Mouse (Mus musculus) lung, postnatal 0 days (tissue): ENCODE results near the gene Defb5.

ENCODE experiments used
- CTCF ChIP-seq: IDR thresholded peaks from 2 replicates; pipeline ENCODE4 v1.5.1; 2016; ENCODE audit warnings: antibody characterized with exemption, mild to moderate bottlenecking
- EP300 ChIP-seq: IDR thresholded peaks from 2 replicates; pipeline ENCODE4 v1.6.1; 2016; ENCODE audit warnings: antibody characterized with exemption, mild to moderate bottlenecking, control low read depth

DNA sequence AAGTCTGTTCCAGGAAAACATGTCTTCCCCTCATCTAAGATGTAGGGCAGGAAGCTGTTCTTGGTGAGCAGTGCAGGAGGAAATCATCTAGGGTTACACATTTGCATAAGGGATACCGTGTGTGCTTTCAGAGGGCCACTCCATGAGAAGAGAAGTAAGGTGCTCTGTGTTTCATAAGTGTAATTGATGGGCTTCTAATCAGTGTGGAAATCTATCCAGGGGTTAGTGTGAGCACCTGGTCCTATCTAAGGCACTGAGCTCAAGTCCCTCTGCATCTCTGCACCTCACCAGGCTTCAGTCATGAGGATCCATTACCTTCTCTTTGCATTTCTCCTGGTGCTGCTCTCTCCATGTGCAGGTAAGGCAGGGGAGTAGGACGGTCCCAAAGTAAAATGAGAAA lies 7.8 kb upstream of the Defb5 start, which contains the start of gene Defb46:
- no peak for TF ChIP-seq EP300
- TF ChIP-seq CTCF = no peak
